Mouse (Mus musculus): ENCODE results near the gene E030018B13Rik. TPM values are rescaled to one million over a fixed set of nuclear protein-coding genes. Genes with fewer than 3 reads are reported as not detected.
A peak's percentile ranks its signal among the peaks of the same experiment; 100 is the strongest.

Gene E030018B13Rik
- total RNA-seq, 2 experiments from 2014 or later: not detected

DNA sequence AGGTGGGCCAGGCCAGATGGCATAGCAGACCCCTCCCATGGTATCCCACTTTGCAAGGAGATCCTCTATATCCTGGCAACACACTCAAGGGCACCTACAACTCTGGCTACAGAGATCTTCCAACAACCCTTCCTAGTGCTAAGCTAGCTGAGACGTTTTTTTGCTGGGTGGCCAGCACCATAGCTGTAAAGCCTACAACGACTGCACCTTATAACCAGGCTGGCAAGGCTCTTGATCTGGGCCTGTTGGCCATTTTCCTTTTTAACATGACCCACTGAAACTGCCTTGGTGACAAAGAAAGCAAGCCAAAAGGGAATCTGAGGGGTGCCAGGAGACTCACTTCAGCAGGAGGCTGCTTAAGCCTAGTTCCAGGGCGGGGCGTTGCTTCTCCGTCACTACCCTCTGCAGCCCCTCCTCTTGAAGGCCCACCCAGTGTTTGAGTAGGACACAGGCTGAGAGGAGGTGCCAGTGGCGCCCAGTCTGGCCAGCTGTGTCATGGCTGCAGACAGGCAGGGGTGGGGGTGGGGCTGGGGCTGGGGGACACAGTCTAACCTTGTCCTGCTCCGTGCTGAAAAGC lies 4.3 kb upstream of the E030018B13Rik start:
- intact Hi-C loops (cut with DNase I): no loop called here
- no peak for DNase-seq (ENCODE audit: extremely low spot score in 1 of 2, low spot score in 2 of 2)

DNA sequence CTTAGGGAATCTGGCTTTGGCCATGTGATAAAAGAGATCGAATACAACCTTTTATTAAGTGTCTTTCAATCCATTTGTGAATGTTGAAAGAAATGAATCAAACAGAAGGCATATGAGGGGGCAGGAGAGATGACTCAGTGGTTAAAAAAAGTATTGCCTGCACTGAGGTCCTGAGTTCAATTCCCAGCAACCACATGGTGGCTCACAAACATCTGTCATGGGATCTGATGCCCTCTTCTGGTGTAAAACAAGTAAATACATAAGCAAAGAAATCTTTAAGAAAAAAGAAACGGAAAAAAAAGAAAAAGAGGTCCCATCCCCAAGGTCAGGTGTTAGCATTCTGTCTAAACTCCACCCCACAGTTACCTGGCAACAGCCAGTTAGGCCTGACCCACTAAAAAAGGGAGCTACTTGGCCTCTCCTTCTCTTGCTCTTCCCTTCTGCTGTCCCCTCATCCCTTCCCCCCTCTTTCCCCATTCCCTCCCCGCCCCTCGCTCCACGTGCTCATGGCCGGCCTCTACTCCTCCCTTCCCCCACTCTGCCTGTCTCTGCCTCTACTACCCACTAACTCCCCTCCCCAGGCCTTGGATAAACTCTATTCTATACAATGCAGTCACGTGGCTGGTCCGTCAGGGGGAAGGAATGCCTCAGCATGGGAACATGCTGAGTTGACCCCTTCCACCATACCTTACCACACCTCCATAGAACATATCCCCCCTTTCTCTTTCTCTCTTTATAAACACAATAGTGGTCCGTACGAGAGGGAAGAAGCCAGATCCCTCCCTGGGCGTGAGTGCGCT lies 3.5 kb upstream of the E030018B13Rik start:
- intact Hi-C loops (cut with DNase I): no loop called here
- DNase-seq (ENCODE audit: extremely low spot score in 1 of 2, low spot score in 2 of 2): no peak

DNA sequence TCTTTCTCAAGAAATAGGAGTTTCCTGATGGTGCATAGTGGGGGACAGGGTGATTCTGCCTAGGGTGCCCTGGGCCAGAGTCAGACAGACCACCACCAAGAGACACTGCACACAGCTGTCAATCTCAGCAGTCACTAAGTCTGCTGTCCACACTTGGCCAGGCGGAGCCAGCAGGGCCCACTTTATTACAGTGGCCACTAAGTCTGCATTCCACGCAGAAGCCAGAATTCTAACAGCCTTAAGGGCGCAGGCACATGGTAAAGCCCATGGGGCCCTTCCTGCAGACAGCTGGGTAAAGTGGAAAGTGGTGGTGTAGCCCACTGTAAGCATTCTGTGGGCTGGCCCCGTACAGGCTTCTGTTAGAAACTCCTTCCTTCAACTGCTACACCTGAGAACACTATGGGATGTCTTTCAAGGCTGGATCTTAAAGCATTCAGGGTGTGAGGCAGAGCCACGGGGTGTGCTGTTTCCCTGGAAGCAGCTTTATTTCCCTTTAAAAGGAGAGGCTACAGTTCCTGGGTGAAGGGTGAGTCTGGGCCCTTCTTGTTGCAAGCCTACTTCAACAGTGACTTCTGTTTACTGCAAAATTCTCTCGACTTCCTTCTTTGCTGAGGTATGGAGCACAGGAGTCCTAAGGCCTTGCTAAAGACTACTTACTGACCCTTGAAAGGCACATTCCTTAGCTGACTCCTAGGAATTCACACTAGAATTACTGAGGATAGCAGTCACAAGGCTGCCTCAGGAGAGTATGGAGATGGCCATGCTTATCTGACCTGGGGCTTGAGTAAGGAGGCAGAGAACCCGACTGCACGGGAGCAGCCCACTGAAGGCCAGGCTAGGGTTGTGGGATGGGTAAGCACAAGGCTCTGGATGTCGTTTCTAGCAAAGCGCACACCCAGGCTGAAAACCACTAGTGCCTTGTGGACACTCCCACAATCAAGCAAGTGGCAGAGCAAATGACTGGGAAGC lies 2.6 kb upstream of the E030018B13Rik start:
- no peak for DNase-seq (ENCODE audit: extremely low spot score in 1 of 2, low spot score in 2 of 2)
- intact Hi-C loops (cut with DNase I): no loop called here

DNA sequence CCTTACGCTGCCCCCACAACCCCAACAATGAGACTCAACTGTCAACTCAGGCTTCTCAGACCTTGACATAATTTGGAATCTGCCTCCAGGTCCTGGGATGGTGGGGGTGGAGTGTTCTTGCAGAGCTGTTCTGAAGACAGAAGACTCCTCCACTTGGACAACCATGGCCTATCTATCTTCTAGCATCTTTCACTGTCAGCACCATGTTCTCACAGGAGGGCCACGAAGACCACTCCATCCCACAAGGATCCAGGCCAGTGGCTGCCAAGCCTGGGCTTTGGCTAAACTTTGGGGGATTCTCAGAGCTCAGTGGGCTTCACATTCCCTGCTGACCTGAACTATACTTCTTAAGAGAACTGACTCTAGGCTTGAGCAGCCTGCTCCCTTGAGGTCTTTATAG lies 1.8 kb upstream of the E030018B13Rik start:
- no peak for DNase-seq (ENCODE audit: extremely low spot score in 1 of 2, low spot score in 2 of 2)
- intact Hi-C loops (cut with DNase I): no loop called here

DNA sequence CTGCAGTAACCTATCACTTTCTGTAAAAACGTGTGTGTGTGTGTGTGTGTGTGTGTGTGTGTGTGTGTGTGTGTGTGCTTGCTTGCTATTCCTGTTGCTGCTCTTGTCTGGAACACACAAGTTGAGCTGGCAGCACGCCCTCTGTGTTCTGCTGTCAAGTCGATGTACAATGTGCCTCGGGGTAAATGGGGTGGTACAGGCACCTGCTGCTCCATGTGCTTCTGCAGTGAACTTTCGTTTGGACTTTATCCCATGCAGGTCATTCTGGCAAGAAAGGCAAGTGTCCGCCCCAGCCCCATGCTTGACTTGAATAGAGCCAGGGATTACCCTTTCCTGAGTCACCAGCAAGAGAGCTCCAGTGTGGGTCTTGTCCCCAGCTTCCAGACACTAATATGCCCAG lies 1.0 kb downstream of the E030018B13Rik start:
- peak in 1 of 2 experiments; percentile 75 for DNase-seq (ENCODE audit: extremely low spot score in 1 of 2, low spot score in 2 of 2)
- intact Hi-C loops (cut with DNase I): no loop called here

DNA sequence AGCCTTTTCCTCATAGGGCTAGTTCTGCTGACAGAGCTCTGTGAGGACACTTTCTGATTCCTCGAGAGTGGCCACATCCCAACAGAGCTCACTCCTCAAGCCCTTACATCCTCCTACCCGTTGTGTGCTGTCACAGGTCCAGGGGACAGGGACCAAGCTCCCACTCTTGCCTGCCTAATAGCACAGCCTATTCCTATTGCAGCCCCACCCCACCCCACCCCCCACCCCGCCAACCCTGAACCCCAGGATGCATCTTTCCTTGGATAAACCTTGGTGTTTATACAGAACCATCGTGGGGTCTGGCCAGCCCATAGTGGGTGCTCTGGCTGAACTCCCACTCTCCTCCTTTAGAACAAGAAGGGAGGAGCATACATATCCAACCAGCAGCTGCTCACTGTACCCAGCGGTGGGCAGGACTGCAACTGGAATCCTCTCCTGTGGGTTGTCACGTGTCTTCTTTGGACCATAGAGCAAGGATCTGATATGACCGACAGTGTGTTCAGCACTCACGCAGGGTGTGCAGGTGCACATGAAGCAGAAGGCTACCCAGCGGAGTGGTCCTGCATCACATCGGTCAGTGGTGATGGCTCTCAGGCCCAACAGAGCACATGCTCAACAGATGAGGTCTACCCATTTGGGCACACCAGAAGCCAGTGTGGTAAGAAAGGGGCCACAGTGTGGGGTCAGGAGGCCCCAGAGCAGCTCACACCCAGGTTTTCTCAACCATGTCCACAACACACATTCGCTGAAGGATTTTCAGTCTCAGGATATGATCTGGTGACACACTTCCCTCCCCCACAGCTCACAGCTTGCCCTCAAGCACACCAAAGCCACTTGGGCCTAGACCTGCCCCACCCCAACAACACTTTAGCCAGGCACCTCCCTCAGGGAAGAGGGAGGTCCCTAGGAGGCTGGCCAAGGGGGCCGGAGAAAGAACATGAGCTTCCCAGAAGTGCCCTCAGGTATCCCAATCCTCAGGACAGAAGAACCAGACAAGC lies 2.4 kb downstream of the E030018B13Rik start:
- no peak for DNase-seq (ENCODE audit: extremely low spot score in 1 of 2, low spot score in 2 of 2)
- intact Hi-C loops (cut with DNase I): no loop called here

DNA sequence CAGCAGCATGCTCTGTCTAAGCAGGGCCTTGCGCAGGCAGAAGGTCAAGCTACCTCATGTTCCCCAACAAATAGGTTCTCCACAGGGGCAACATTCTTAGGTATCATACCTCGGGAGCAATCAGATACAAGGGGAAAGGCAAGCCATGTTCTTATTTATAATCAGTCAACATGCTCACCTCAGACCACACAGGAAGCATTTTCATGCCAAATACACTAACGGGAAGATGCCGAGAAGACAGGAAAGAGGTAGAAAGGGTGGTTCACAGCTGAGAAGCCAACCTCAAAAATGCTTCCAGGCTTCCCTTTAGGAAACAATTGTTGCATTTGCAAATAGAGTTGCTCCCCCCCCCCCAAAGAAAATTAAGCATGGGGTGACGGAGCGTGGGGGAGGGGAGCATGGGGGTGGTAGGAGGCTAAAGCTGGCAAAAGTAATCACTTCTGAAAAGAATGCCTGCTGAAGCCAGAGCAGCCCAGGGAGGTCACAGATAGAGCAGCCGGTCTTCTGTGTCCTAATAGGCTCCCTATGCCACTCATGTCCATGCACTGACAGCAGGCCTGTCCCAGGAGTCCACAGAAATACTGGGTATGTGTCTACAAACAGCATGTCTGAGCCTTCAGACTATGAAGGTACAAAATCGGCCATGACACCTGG lies 5.4 kb downstream of the E030018B13Rik start:
- intact Hi-C loops (cut with DNase I): no loop called here
- no peak for DNase-seq (ENCODE audit: extremely low spot score in 1 of 2, low spot score in 2 of 2)

DNA sequence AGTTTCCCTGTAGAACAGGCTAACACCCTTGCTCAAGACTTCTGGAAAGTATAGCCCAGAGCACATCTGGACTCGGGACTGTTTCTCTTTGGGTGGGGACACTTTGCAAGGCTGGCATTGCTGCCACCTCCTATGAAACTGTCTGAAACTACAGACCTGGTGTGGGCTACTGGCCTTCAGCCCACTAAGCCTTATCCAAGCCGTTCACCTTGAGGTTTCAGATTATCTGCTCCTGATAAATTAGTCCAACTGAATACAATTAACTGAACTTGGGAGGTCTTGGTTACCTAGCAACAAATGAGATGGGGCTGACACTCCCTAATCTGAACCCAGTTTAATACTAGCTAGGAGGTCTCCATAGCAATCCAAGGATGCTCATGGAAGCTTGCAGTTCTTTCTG lies 5.9 kb downstream of the E030018B13Rik start:
- no peak for DNase-seq (ENCODE audit: extremely low spot score in 1 of 2, low spot score in 2 of 2)
- intact Hi-C loops (cut with DNase I): no loop called here

DNA sequence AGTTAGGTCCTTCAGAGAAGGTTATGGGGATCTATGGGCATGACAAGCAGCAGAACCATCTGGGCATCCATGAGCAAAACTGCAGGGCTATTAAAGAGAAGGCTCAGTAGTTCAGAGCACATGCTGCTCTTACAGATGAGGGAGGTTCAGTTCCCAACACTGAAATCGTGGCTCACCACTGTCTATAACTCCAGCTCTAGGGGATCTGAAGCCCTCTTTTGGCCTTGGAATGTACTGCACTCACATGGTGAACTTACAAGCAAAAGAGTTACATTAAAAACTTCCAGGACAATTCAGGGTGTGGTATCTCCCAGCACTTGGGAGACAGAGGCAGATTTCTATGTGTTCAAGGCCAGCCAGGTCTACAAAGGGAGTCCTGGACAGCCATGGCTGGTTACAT lies 6.3 kb downstream of the E030018B13Rik start:
- intact Hi-C loops (cut with DNase I): no loop called here
- DNase-seq (ENCODE audit: extremely low spot score in 1 of 2, low spot score in 2 of 2): no peak

DNA sequence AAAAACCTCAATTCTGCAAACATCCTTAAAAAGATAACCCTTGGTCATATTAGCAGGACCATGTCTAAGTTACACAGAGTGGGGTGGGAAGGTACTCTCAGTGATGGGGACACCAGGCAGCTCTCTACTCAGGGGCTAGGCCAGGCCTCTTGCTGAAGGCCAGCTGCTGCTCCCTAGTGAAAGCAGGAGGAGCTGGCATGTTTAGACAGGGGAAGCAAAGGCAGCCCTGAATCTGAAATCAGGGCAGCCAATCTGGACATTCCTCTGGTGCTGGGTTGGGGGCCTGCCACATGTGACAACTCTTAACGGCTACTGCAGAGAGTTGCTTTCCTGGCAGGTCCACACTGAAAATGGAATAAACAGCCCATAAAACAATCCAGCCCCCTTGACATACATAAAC lies 7.5 kb downstream of the E030018B13Rik start:
- intact Hi-C loops (cut with DNase I): no loop called here
- no peak for DNase-seq (ENCODE audit: extremely low spot score in 1 of 2, low spot score in 2 of 2)

DNA sequence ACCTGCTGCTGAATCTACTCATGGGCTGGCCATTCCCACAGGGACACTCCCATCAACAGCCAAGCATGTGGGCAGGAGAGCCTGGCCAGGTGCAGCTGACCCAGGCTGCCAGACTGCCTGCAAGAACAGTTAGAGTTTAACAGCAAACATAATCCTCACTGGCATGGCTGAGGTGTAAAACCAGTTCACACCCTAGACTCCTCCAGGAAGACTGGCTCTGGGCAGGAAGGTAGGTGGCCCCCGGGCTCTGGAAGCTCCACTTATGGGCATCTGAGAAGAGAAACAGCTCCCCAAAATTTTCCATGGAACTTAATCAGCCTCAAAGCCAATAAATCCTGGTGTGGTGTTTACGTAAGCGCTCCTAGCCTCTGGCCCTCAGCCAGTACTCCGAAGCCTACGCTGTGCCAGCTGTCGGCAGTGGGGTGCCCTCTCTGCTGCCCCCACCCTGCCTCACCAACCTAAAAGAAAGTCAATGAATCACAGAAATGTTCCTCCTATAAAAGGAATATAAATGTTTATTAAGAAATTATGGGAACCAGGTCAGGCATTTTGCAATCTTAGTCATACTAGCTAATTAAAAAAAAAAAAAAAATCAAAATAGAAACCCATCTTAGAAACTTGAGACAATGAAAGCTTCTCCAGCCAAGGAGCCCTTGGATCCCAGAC lies 8.2 kb downstream of the E030018B13Rik start:
- intact Hi-C loops (cut with DNase I): no loop called here
- DNase-seq (ENCODE audit: extremely low spot score in 1 of 2, low spot score in 2 of 2): peak in 1 of 2 experiments; percentile 80

DNA sequence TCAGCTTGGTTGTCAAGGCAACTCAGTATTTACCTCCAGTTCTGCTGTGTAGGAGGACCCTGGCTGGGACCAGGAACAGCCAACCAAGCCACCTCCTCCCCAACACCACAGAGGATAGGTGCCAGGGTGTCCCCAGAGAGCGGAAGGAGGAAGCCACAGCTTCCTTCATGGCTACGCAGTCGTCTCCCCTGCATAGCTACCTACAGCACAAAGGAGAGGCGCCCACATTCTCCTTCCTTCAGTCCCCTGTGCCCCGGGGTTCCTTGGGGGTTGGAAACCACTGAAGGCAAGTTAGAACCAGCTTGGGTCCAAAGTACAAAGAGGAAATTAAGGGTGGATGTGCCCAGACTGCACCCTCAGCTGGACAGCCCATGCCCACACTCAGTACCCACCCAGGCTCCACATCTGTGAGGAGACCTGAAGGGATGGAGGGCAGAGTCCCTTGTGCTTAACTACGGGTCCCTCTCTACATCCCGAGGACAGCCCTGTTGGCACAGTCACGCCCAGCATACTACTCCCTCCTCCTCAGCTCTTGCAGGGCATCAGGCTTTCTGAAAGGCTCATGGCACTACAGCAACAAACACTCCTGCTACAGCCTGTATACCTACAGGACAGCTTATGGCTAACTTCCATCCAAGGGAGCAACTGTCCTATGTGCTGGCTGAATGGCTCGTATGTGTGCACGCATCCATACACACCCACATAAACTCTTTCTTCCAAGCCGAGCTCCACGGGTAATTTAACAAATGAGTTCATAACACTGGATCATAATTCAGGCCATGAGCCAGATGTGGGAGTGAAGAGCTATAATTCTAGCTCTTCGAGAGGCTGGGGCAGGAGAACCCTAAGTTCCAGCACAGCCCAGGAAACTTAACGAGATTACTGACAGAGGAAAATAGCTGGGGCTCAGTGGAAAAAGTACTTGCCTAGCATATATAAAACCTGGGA lies 9.0 kb downstream of the E030018B13Rik start:
- DNase-seq (ENCODE audit: extremely low spot score in 1 of 2, low spot score in 2 of 2): no peak
- intact Hi-C loops (cut with DNase I): no loop called here

DNA sequence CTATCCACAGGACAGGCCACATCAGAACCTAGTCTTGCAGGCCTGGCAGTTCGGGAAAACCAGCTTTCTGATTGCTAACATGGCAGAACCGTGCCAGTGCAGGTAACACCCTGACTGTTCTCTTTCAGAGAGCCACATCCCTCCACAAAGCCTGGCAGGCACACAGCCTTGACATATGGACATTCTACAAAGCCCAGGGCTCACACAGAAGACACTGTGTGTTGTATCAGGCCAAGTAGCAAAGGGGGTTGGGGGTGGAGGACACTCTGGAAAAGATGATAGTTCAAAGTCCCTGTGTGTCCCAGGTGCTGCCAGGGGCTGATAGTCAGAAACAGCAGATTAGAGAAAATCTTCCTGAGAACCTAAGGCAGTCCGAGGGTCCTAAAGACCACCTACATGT lies 9.8 kb downstream of the E030018B13Rik start:
- intact Hi-C loops (cut with DNase I): no loop called here
- DNase-seq (ENCODE audit: extremely low spot score in 1 of 2, low spot score in 2 of 2): no peak

DNA sequence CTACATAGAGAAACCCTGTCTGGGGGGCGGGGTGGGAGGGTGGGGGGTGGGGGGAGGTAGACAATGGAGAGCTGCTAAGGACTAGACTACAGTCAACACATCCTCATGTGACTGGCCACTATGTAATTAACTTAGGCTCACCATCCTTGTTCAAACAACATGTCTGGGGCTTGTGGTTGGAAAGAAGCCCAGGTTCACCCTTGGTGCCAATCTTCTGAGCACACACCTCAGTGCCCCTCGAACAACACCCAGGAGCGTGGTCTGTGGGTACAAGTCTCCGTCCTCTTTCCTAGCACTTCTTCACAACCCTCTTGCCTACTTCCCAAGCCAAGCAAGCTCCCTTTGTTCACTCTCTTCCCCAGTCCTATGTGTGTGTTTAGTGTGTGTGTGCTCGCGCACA lies 10.5 kb downstream of the E030018B13Rik start:
- intact Hi-C loops (cut with DNase I): no loop called here
- no peak for DNase-seq (ENCODE audit: extremely low spot score in 1 of 2, low spot score in 2 of 2)

DNA sequence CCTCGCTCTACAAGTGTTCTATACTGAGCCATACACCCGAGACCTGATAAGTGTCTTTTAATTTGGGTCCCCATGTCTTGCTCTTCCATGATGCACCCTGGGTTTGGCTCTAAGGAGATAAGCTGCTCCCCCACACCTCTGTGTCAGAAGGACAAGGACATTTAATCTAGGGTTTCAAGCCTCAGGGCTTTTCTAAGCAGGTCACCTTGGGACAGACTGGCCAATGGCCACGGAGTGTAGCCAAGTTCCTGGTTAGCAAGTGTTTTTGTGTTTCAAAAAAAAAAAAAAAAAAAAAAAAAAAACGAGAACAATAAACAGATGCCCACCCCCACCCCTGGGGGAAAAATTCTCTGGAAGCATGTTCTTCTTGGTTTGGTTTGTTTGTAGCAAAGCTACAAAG lies 12.4 kb downstream of the E030018B13Rik start:
- intact Hi-C loops (cut with DNase I): no loop called here
- DNase-seq (ENCODE audit: extremely low spot score in 1 of 2, low spot score in 2 of 2): peak in 1 of 2 experiments; percentile 63

DNA sequence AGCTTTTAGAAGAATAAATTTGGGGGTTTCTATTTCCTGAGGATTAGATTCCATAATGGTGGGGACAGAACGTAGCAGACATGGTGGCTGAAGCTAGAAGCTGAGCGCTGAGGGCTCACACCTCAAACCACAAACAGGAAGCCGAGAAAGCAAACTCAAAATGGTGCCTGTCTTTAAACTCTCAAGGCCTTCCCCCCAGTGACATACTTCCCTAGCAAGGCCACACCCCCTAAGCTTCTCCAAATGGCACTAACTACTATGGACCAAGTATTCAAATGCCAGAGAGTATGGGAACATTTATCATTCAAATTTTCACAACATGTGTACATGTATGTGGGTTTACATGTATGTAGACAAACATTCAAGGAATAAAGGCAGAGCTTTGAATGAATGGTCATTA lies 13.5 kb downstream of the E030018B13Rik start:
- intact Hi-C loops (cut with DNase I): loop anchor here (10.0 kb wide), 1 partner anchor 225 kb away; the partner anchor contains the start of gene Trpm1
- no peak for DNase-seq (ENCODE audit: extremely low spot score in 1 of 2, low spot score in 2 of 2)

All from left cerebral cortex, postnatal 10 days (tissue).